Mouse (Mus musculus) cerebellum, adult 2 months (tissue): Measurements from ENCODE around the gene Dgkh.

Experiments used
- CTCF ChIP-seq: fragments of 200-500 bp; IDR thresholded peaks from 2 replicates; pipeline ENCODE4 v1.5.1; 2011; ENCODE audit warnings: low read depth, mild to moderate bottlenecking, control low read depth, low read length, moderate library complexity, borderline replicate concordance; ENCODE audit not compliant: insufficient read depth
- POLR2A ChIP-seq: fragments of 200-500 bp; IDR thresholded peaks from 2 replicates; pipeline ENCODE4 v1.6.1; 2011; ENCODE audit warnings: low read length, control low read depth, borderline replicate concordance; ENCODE audit not compliant: insufficient read depth

- TF ChIP-seq CTCF (no peak), POLR2A (no peak)
These were observed 193.8 kb downstream of the Dgkh start for GRCm38 (mm10) chr14:78538572-78539320.
